Mouse (Mus musculus) intestine, postnatal 0 days (tissue): Measurements from ENCODE around the gene Sec16b. TPM values are rescaled to one million over a fixed set of nuclear protein-coding genes. Genes with fewer than 3 reads are reported as not detected.
A peak's percentile ranks its signal among the peaks of the same experiment; 100 is the strongest.

Experiments
- ATAC-seq: fragments of 200-750 bp; cut with Nextera tagmentation; 2 replicates; pipeline ENCODE4 v1.8.0; 2017; ENCODE audit warnings: mild to moderate bottlenecking, moderate TSS enrichment, moderate library complexity
- H3K27ac ChIP-seq: fragments of 300-500 bp; sonication (generic); 2 replicates; pipeline ENCODE4 v1.5.1; 2014; ENCODE audit warnings: mild to moderate bottlenecking, low read depth, low read length, moderate library complexity
- H3K27me3 ChIP-seq: fragments of 300-500 bp; sonication (generic); replicated peaks from 2 replicates; pipeline ENCODE4 v1.6.1; 2014; ENCODE audit warnings: low read length, mixed read lengths; ENCODE audit not compliant: control insufficient read depth, insufficient read depth
- H3K36me3 ChIP-seq: fragments of 300-500 bp; sonication (generic); 2 replicates; pipeline ENCODE4 v1.6.1; 2014; ENCODE audit warnings: mild to moderate bottlenecking, moderate library complexity; ENCODE audit not compliant: control insufficient read depth, insufficient read depth
- H3K4me1 ChIP-seq: fragments of 300-500 bp; sonication (generic); replicated peaks from 2 replicates; pipeline ENCODE4 v1.6.1; 2014; ENCODE audit warnings: antibody characterized with exemption, low read length, mixed read lengths; ENCODE audit not compliant: control insufficient read depth, insufficient read depth
- H3K4me2 ChIP-seq: fragments of 300-500 bp; sonication (generic); replicated peaks from 2 replicates; pipeline ENCODE4 v1.6.1; 2014; ENCODE audit warnings: low read depth, mild to moderate bottlenecking, moderate library complexity
- H3K4me3 ChIP-seq: fragments of 300-500 bp; sonication (generic); 2 replicates; pipeline ENCODE4 v1.5.1; 2014; ENCODE audit warnings: low read depth, low read length
- H3K9ac ChIP-seq: fragments of 300-500 bp; sonication (generic); 2 replicates; pipeline ENCODE4 v1.6.1; 2014; ENCODE audit warnings: mild to moderate bottlenecking, low read depth, low read length
- H3K9me3 ChIP-seq: fragments of 300-500 bp; sonication (generic); 2 replicates; pipeline ENCODE4 v1.6.1; 2016; ENCODE audit warnings: mixed run types; ENCODE audit not compliant: control insufficient read depth
- CTCF ChIP-seq: sonication (generic); IDR thresholded peaks from 2 replicates; pipeline ENCODE4 v1.5.1; 2016; ENCODE audit warnings: low read depth, mild to moderate bottlenecking, control low read depth, antibody characterized with exemption, moderate library complexity
- WGBS: fragments of 180-500 bp; shearing (Covaris S2); extraction: QIAGEN DNeasy Blood & Tissue Kit; methylation state at CpG from one replicate; pipeline ENCODE4 v1.1.7; 2014; 5-methylcytosine and 5-hydroxymethylcytosine counted together
- polyA plus RNA-seq: library from polyadenylated mRNA; unstranded; fragments of >200 nt; fragmentation: Nextera tagmentation; extraction: Ambion mirVana; gene quantifications from 2 replicates; pipeline ENCODE4 v1.2.1, GENCODE M21; 2015

The Sec16b gene
- polyA plus RNA-seq, 1 experiment from 2014 or later = 28.6 TPM

DNA sequence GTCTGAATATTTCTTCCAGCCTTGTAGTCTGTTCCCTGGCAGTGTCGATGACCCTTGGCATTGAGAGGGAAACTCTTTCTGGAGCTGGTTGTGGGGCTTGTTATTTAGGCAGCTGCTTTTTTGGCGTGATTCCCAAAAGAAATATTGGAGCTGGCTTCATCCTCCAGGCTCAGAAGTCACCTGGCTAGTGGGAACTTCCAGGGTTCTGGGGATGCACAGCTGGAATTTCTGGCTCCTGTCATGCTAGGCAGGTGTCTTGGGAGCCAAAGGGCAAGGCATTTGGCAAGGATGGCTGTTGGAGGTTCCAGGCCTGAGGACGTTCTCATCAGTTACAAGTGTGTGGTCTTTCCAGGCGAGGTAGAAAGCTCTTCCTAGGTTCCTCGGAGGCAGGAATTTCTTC lies 80.0 kb downstream of the Sec16b start:
- no peak for ATAC-seq

DNA sequence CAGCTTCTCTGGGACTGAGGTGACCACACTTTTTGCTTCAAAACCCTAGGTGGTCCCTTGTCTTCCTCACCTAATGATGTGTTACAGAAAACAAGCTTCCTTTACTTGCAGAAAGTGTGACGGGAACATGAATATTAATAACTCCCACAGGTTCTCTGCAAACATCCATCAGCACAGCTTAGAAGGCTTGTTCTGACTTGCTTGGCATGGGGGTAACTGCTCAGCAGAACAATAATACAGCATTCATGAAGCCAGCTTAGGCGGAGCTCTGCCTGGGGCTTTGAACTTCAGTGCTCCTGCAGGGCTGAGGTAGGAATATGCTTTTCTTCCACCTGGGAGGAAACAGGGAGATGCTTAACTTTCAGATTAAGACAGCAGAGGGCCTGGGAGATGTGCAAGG lies 85.5 kb downstream of the Sec16b start:
- Histone ChIP-seq H3K27ac (no peak overlapping the region), H3K36me3 (no peaks in the 10 kb centered on the region), H3K27me3 (no peaks in the 10 kb centered on the region; the same call in 1 of the 2 replicates), H3K4me3 (no peak overlapping the region), H3K4me1 (no peaks in the 10 kb centered on the region), H3K9me3 (no peaks in the 10 kb centered on the region), H3K4me2 (no peak overlapping the region), H3K9ac (no peak overlapping the region)
- ATAC-seq = no peak
- WGBS = 60% methylated on average over 2 of the region's 2 CpGs
- TF ChIP-seq CTCF = no peak

More for the DNA sequence above, 80.0 kb downstream of the Sec16b start:
- no peaks in the 10 kb centered on the region for H3K4me1 ChIP-seq
- no peak overlapping the region for H3K9ac ChIP-seq
- TF ChIP-seq CTCF = no peak
- no peak overlapping the region for H3K4me3 ChIP-seq
- no peak overlapping the region for H3K27ac ChIP-seq
- 70% methylated on average over 5 of the region's 5 CpGs for WGBS
- no peaks in the 10 kb centered on the region; the same call in 1 of the 2 replicates for H3K27me3 ChIP-seq
- no peaks in the 10 kb centered on the region for H3K36me3 ChIP-seq
- no peaks in the 10 kb centered on the region for H3K9me3 ChIP-seq
- no peak overlapping the region for H3K4me2 ChIP-seq

DNA sequence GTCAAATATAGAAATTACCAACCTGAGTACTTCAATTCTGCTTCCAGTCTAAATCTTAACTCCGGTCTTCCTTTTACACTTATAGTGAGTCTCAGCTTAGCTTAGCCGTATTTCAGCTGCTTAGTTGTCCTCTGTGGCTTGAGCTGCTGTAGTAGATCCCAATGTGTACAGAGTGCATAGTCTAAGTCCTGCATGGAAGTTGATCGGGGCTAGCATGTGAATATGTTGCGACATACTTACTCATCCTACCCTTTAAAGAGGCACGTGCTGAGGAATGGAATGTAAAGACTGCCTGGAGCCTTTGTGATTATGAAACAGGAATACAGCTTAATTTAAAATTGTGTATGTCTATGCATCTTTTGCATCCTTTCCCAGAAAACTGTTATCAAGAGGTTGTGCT lies 88.0 kb downstream of the Sec16b start:
- WGBS = 45% methylated on average over 5 of the region's 5 CpGs

GRCm38 (mm10) chr1:157595165-157595564 lies 88.6 kb downstream of the Sec16b start:
- Histone ChIP-seq H3K4me3 (no peak overlapping the region), H3K36me3 (no peaks in the 10 kb centered on the region), H3K27me3 (0 out of 2 replicates have a peak, but pooled peaks cover 5% of the 10 kb centered on the region), H3K9ac (no peak overlapping the region), H3K4me1 (no peaks in the 10 kb centered on the region), H3K27ac (no peak overlapping the region), H3K4me2 (no peak overlapping the region), H3K9me3 (no peaks in the 10 kb centered on the region)
- TF ChIP-seq CTCF = no peak
- 85% methylated on average over 9 of the region's 9 CpGs for WGBS
- ATAC-seq = no peak

More for the DNA sequence above, 88.0 kb downstream of the Sec16b start:
- Histone ChIP-seq H3K27me3 (0 out of 2 replicates have a peak, but pooled peaks cover 5% of the 10 kb centered on the region), H3K36me3 (no peaks in the 10 kb centered on the region), H3K4me3 (no peak overlapping the region), H3K4me2 (no peak overlapping the region), H3K9ac (no peak overlapping the region), H3K9me3 (no peaks in the 10 kb centered on the region), H3K27ac (no peak overlapping the region), H3K4me1 (no peaks in the 10 kb centered on the region)
- peak; percentile 69 for ATAC-seq
- TF ChIP-seq CTCF = no peak

DNA sequence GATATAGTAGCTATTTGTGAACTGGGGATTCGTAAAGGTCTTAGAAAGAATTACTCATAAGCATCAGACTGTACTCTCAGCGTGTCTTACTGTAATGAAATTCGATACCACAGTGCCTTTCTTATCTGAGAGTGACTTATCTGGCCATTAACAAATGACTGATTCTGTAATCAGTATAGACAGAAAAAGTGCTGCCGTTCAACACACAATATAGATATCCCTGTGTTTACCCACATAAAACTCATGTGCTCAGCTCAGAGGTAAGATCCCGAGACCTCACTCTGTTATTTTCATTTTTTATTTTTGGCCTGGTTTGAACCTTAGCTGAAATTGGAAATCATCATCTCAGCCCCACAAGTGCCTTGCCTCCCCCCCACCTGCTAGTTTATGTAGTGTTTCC lies 98.0 kb downstream of the Sec16b start:
- Histone ChIP-seq H3K4me1 (no peaks in the 10 kb centered on the region), H3K9ac (no peak overlapping the region), H3K27ac (no peak overlapping the region), H3K27me3 (0 out of 2 replicates have a peak, but pooled peaks cover 5% of the 10 kb centered on the region), H3K9me3 (no peaks in the 10 kb centered on the region), H3K4me3 (no peak overlapping the region), H3K4me2 (no peak overlapping the region), H3K36me3 (no peaks in the 10 kb centered on the region)
- ATAC-seq = no peak
- TF ChIP-seq CTCF = no peak
- WGBS = 28% methylated on average over 5 of the region's 5 CpGs

Other genes with a start within 250 kb of the Sec16b start
- 5.3 and 6.7 TPM in 2 replicates for gene Rasal2, start 94.1 kb upstream of the Sec16b start, polyA plus RNA-seq
- gene Cryzl2, start 48.2 kb upstream of the Sec16b start, polyA plus RNA-seq = 8.8 and 10.5 TPM in 2 replicates